Mouse (Mus musculus) liver, postnatal 0 days (tissue): ENCODE data around the gene Pde4d. TPM values are rescaled to one million over a fixed set of nuclear protein-coding genes. Genes with fewer than 3 reads are reported as not detected.
A peak's percentile ranks its signal among the peaks of the same experiment; 100 is the strongest.

ENCODE experiments used
- ATAC-seq: fragments of 200-750 bp; cut with Nextera tagmentation; 2 replicates; pipeline ENCODE4 v1.8.0; 2017; ENCODE audit warnings: mild to moderate bottlenecking, moderate library complexity
- DNase-seq: peaks from one replicate; pipeline ENCODE4 v3.0.0-alpha.2; 2016
- H3K27ac ChIP-seq: fragments of 300-500 bp; sonication (generic); 2 replicates; pipeline ENCODE4 v1.5.1; 2014; ENCODE audit warnings: antibody characterized with exemption, moderate library complexity, mild to moderate bottlenecking, low read depth
- H3K27me3 ChIP-seq: fragments of 300-500 bp; sonication (generic); 2 replicates; pipeline ENCODE4 v1.6.1; 2014; ENCODE audit warnings: low read length, control low read depth, mixed read lengths; ENCODE audit not compliant: insufficient read depth
- H3K36me3 ChIP-seq: fragments of 300-500 bp; sonication (generic); replicated peaks from 2 replicates; pipeline ENCODE4 v1.6.1; 2014; ENCODE audit warnings: mild to moderate bottlenecking, control low read depth, low read length, moderate library complexity, mixed read lengths; ENCODE audit not compliant: insufficient read depth
- H3K4me1 ChIP-seq: fragments of 300-500 bp; sonication (generic); 2 replicates; pipeline ENCODE4 v1.6.1; 2014; ENCODE audit warnings: antibody characterized with exemption, mild to moderate bottlenecking, control low read depth; ENCODE audit not compliant: insufficient read depth
- H3K4me2 ChIP-seq: fragments of 300-500 bp; sonication (generic); 2 replicates; pipeline ENCODE4 v1.6.1; 2014; ENCODE audit warnings: low read depth, mild to moderate bottlenecking, low read length, moderate library complexity, mixed read lengths
- H3K4me3 ChIP-seq: fragments of 300-500 bp; sonication (generic); 2 replicates; pipeline ENCODE4 v1.5.1; 2014; ENCODE audit warnings: low read depth, low read length
- H3K9ac ChIP-seq: fragments of 300-500 bp; sonication (generic); replicated peaks from 2 replicates; pipeline ENCODE4 v1.6.1; 2014; ENCODE audit warnings: mild to moderate bottlenecking, moderate library complexity
- H3K9me3 ChIP-seq: fragments of 300-500 bp; sonication (generic); 2 replicates; pipeline ENCODE4 v1.6.1; 2016; ENCODE audit warnings: mild to moderate bottlenecking, control low read depth, low read length, mixed read lengths
- CTCF ChIP-seq: sonication (generic); IDR thresholded peaks from 2 replicates; pipeline ENCODE4 v1.5.1; 2016; ENCODE audit warnings: antibody characterized with exemption, low read depth
- EP300 ChIP-seq: IDR thresholded peaks from 2 replicates; pipeline ENCODE4 v1.6.1; 2016; ENCODE audit warnings: antibody characterized with exemption, low read depth, mild to moderate bottlenecking
- WGBS: fragments of 180-500 bp; shearing (Covaris S2); extraction: QIAGEN DNeasy Blood & Tissue Kit; methylation state at CpG from one replicate; pipeline ENCODE4 v1.1.7; 2014; ENCODE audit not compliant: insufficient replicate concordance; 5-methylcytosine and 5-hydroxymethylcytosine counted together
- polyA plus RNA-seq: library from polyadenylated mRNA; unstranded; fragments of >200 nt; fragmentation: Nextera tagmentation; extraction: Ambion mirVana; gene quantifications from 2 replicates; pipeline ENCODE4 v1.2.1, GENCODE M21; 2015

Pde4d gene
- polyA plus RNA-seq, 1 experiment from 2014 or later = 6.1 TPM

DNA sequence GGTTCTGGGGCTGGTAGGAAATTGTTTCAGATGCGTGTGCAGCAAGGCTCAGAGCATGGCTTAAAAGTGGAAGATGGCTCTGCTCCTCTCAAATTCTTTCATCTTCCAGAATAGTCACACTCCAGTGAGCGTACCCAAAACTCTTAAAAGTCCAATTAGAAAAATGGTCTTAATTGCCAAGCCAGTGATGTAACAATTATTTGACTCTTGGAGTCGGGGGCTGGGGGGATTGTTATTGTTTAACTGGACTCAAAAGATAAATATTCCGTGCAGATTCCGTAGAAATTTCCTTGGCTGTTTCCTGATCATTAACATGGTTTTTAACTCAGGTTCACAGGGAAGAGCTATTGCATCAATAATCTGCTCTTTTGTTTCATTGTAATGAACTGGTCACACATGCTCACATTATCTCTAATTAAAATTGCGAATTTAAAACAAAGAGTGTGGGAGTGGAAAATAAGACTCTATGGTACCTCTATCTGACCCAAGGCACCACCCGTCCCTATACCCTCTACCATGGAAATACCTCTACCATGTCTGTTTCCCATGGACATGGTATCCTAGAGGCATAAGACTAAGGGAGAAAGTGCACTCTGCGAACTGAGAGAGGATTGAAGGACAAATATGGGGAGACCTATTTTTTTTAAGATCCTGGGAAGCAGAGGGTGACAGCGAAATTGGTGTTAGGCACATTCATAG, 1159.5 kb downstream of the Pde4d start:
- Histone ChIP-seq H3K4me3 (no peak overlapping the region), H3K9me3 (no peaks in the 10 kb centered on the region), H3K4me1 (no peaks in the 10 kb centered on the region), H3K36me3 (no peaks in the 10 kb centered on the region), H3K4me2 (no peak overlapping the region), H3K27ac (no peak overlapping the region), H3K9ac (no peak overlapping the region), H3K27me3 (no peaks in the 10 kb centered on the region)
- no peak for TF ChIP-seq CTCF
- no peak for TF ChIP-seq EP300
- WGBS = 60% methylated on average over 9 of the region's 9 CpGs
- no peak for DNase-seq
- ATAC-seq = no peak

- ATAC-seq = peak; percentile 50; the same call in 1 of the 2 replicates
- TF ChIP-seq EP300 = no peak
- peak; percentile 84 for TF ChIP-seq CTCF
- no peak overlapping the region for H3K4me2 ChIP-seq
- no peak overlapping the region for H3K4me3 ChIP-seq
- peak; percentile 63 for DNase-seq
- H3K9ac ChIP-seq = no peak overlapping the region
- no peaks in the 10 kb centered on the region for H3K36me3 ChIP-seq
- WGBS = 14% methylated on average over 3 of the region's 3 CpGs
- H3K27me3 ChIP-seq = no peaks in the 10 kb centered on the region
- no peaks in the 10 kb centered on the region; the same call in 1 of the 2 replicates for H3K4me1 ChIP-seq
- H3K9me3 ChIP-seq = no peaks in the 10 kb centered on the region
- H3K27ac ChIP-seq = no peak overlapping the region
These were observed 1160.0 kb downstream of the Pde4d start for GRCm38 (mm10) chr13:109609805-109610187.

DNA sequence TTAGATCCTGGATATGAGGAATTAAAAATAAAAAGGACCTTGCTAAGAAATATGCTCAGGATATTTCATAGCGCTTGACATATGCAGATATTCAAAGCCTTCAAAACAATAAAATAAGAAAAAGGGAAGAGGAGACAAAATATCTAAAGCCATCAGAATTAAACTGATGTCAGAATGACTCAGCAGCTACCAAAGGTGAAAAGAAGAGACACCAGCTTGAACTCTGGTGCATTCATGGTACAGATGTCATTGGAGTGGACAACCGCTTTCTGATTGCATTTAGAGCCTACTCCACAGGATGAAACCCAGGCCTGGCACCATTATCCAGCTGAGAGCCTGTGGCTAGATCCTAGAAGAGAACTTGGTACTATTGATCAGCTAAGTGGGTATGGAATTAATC, 1161.0 kb downstream of the Pde4d start:
- ATAC-seq (no peak), DNase-seq (no peak)
- H3K9ac ChIP-seq = no peak overlapping the region
- no peaks in the 10 kb centered on the region for H3K36me3 ChIP-seq
- H3K4me1 ChIP-seq = peaks cover 3% of the 10 kb centered on the region; the same call in 1 of the 2 replicates
- TF ChIP-seq CTCF = no peak
- no peak for TF ChIP-seq EP300
- no peak overlapping the region for H3K4me3 ChIP-seq
- no peaks in the 10 kb centered on the region for H3K27me3 ChIP-seq
- no peak overlapping the region for H3K4me2 ChIP-seq
- 86% methylated on average over 2 of the region's 2 CpGs for WGBS
- H3K9me3 ChIP-seq = no peaks in the 10 kb centered on the region
- H3K27ac ChIP-seq = no peak overlapping the region

GRCm38 (mm10) chr13:109615213-109615784, 1165.6 kb downstream of the Pde4d start:
- DNase-seq = no peak
- H3K9me3 ChIP-seq = no peaks in the 10 kb centered on the region
- WGBS = 25% methylated on average over 8 of the region's 8 CpGs
- no peaks in the 10 kb centered on the region for H3K36me3 ChIP-seq
- H3K4me1 ChIP-seq = peaks cover 5% of the 10 kb centered on the region; the same call in 1 of the 2 replicates
- peak overlapping the region; percentile 65 for H3K4me2 ChIP-seq
- peak overlapping the region; percentile 22; the same call in 1 of the 2 replicates for H3K27ac ChIP-seq
- H3K9ac ChIP-seq = no peak overlapping the region
- peak overlapping the region; percentile 19 for H3K4me3 ChIP-seq
- no peak for TF ChIP-seq CTCF
- no peak for TF ChIP-seq EP300
- peak; percentile 21; the same call in 1 of the 2 replicates for ATAC-seq
- no peaks in the 10 kb centered on the region for H3K27me3 ChIP-seq

DNA sequence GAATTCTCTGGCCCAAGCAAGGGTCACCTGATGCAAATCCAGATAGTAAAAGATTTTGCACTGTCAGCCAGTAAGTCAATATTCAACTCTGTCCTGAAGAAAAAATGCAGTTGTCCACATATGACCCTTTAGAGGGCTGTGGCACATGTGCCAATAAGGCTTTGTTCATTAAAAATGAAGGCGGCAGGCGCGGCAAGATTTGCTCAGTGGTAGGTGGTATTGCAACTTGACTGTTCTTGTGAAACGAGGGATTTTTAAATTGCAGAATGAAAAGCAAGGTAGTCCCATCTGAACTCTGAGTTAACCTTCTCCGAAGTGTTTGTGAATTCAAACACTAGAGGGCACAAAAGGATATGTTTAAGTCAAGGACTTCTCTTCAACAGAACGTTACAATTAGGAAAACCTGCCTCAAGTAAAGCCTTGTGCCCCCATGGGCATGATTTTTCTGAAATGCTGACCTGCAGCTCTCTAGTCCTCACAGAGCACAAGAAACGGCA, 1166.1 kb downstream of the Pde4d start:
- DNase-seq = no peak
- no peak overlapping the region for H3K9ac ChIP-seq
- peak; percentile 69 for ATAC-seq
- peak overlapping the region; percentile 19 for H3K4me3 ChIP-seq
- peak overlapping the region; percentile 65 for H3K4me2 ChIP-seq
- WGBS = 9% methylated on average over 7 of the region's 7 CpGs
- 0 out of 2 replicates have a peak overlapping the region, but pooled peaks have one; percentile 22 for H3K27ac ChIP-seq
- H3K27me3 ChIP-seq = no peaks in the 10 kb centered on the region
- H3K36me3 ChIP-seq = no peaks in the 10 kb centered on the region
- TF ChIP-seq CTCF (peak; percentile 72), EP300 (no peak)
- no peaks in the 10 kb centered on the region for H3K9me3 ChIP-seq
- peaks cover 5% of the 10 kb centered on the region; the same call in 1 of the 2 replicates for H3K4me1 ChIP-seq

DNA sequence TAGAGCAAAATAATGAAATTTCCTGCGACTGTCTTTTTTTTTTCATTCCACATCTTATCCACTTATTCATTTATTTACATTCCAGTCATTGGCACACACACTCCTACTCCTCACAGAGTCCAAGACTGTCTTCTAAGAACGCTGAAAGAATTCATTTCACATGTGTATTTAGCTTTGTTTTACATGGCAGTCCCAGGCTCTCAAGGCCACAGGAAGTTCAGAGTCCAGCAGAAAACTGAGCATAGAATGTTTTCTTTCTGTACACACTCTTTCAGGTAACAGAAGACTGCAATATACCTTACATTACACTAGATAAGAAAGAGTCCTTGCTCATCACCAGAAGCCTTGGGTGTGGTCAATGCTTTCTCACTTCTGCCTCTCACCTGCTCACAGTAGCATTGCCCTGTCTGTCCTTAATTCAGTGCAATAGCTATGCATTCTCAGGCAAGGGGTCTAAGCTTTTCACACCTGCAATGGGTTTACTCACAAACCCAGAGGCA, 1169.5 kb downstream of the Pde4d start:
- no peaks in the 10 kb centered on the region for H3K27me3 ChIP-seq
- no peak overlapping the region for H3K4me2 ChIP-seq
- H3K4me1 ChIP-seq = peaks cover 5% of the 10 kb centered on the region; the same call in 1 of the 2 replicates
- no peaks in the 10 kb centered on the region for H3K9me3 ChIP-seq
- no peak overlapping the region for H3K4me3 ChIP-seq
- 78% methylated on average over 2 of the region's 2 CpGs for WGBS
- H3K9ac ChIP-seq = no peak overlapping the region
- no peak overlapping the region for H3K27ac ChIP-seq
- ATAC-seq = no peak
- DNase-seq = no peak
- no peaks in the 10 kb centered on the region for H3K36me3 ChIP-seq
- TF ChIP-seq CTCF (no peak), EP300 (no peak)
